Mouse (Mus musculus): ENCODE data around the gene N4bp1.

The N4bp1 gene

GRCm38 (mm10) chr8:86894194-86894761 lies 9.2 kb upstream of the N4bp1 start:
- DNase-seq, result no peak

DNA sequence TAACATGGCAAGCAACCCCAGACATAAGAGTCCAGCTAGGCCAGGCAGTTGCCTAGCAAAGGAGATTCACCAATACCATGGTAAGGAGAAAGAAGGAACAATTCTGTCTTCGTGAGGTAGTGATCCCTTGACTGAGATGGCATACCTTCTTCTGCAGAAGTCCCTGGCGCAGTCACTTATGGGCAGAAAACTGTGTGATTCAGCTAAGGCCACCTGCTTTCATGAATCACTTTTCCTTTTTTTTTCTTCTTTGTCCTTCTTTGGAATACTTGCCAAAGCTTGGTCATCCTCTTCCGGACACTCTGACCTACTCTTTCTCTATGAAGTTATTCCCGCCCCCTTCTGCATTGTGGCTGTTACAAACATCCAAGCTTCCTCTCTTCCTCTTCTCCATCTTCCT lies 8.5 kb upstream of the N4bp1 start:
- no peak for DNase-seq

DNA sequence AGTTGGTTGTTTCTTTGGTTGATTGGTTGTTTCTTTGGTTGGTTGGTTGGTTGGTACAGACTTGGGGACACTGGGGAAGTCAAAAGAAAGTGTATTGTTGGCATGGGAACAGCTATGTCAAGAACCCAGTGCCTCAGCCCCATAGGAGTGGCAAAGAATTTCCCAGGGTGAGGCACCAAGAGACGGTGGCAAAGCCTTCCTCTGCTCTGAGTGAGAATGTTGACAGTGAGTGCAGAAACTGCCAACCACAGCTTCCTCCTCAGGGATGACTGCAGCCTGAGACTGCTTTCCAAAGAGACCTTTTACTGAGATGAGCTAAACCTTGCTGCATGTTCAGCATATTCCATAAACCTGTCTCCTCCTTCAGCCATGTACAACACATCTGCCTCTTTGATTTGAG lies 6.5 kb upstream of the N4bp1 start:
- no peak for DNase-seq

GRCm38 (mm10) chr8:86888058-86888939 lies 3.2 kb upstream of the N4bp1 start:
- no peak for DNase-seq

- peak; percentile 18 for DNase-seq
Measured at GRCm38 (mm10) chr8:86884067-86884466, 991 bp downstream of the N4bp1 start.

- DNase-seq, result no peak
Measured at GRCm38 (mm10) chr8:86882568-86883478, 2.2 kb downstream of the N4bp1 start.

GRCm38 (mm10) chr8:86881951-86882350 lies 3.1 kb downstream of the N4bp1 start:
- no peak for DNase-seq

DNA sequence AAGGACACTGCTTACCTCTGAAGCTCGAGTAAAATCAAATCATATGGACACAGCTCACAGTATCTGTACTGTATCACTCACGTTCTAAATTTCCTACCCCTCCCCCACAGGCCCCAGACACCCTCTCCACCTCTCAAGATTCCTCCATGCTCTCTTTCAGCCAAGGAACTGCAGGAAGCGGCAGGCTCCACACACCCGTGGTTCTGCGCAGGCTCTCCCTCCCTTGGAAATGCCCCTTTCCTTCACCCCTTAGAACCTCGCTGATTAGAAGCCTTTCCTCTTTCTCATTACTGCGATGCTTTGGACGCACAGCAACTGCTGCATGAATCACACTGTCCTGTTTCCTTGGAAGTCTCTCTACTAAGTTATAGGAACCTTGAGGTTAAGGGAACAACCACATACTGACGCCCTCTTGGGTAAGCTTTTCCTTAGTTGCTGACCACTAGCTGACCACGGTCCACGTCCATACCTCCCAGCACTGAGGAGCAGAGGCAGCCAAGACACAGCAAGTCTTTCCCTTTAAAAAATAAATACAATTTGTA lies 3.9 kb downstream of the N4bp1 start:
- DNase-seq, result no peak

DNA sequence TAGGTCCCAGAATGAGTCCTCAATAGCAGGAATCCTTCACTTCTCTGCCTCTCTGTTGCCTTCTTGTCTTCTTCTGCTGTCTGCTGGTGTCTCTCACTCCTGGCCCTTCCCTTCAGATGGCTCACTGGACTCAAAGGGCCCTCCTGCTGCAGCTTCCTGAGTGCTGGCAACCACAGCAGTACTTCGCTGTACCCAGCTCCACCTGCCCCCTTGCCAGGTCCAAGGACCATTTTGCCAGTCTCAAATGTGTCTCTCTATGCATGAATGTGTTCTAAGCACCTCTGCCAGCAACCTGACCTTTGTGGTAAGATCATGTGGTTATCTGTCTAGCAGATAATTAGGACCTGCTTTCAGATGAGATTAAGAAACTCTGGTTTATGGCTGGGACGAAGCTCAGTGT lies 8.2 kb downstream of the N4bp1 start:
- DNase-seq, result no peak

- DNase-seq, result no peak
Measured at GRCm38 (mm10) chr8:86874055-86874454, 11.0 kb downstream of the N4bp1 start.

GRCm38 (mm10) chr8:86873151-86873550 lies 11.9 kb downstream of the N4bp1 start:
- no peak for DNase-seq

DNA sequence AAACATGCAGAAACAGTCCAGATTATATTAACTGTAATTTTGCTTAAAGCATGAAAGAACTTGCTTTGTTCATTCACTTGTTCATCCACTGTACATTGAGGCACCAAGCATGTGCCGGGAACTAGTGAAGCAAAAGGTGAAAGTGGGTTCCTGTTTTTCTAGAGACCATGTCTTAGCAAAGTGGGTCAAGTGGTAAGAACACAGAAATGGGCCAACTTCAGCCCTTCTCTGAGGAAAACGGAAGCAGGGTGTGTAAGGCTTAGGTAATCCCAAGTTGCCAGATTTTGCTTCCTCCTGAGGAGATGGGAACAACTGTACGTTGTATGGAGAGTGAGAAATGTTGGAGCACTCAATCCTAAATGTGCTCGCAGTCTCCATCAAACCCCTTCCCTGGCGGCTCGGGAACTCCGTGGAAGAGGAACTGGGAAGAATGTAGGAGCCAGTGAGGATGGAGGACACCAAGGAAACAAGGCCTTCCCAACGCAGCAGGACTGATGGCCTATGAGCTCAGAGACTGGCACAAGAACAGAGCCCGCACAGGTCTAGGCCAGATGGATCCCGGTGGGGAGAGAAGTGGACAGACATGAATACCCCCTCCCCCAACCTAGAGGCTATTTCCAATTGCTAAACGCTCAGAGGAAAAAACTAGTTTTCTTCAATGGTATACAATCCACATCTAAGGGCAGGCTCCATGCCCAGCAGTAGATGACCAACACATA lies 12.8 kb downstream of the N4bp1 start:
- no peak for DNase-seq

- no peak for DNase-seq
Measured at GRCm38 (mm10) chr8:86871421-86871820, 13.6 kb downstream of the N4bp1 start.

DNA sequence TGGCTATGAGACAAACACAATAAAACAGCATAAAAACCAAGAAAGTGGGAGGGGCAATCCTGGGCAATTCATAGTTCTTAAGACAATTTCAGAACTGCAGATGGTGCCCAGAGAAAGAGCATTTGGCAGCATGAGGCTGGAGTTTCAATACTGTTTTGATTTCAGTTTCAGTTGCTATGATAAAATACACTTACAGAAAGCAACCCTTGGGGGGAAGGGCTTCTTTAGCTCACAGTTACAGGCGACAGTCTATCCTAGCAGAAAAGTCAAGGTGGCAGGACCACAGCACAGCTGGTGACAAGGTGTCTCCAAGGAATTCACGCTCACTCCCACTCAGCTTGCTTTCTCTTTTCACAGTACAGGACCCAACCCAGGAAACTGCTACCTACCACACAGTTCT lies 14.3 kb downstream of the N4bp1 start:
- no peak for DNase-seq

GRCm38 (mm10) chr8:86868041-86868440 lies 17.0 kb downstream of the N4bp1 start:
- DNase-seq, result no peak

GRCm38 (mm10) chr8:86864764-86865163 lies 20.3 kb downstream of the N4bp1 start:
- no peak for DNase-seq

GRCm38 (mm10) chr8:86862837-86863236 lies 22.2 kb downstream of the N4bp1 start:
- no peak for DNase-seq

DNA sequence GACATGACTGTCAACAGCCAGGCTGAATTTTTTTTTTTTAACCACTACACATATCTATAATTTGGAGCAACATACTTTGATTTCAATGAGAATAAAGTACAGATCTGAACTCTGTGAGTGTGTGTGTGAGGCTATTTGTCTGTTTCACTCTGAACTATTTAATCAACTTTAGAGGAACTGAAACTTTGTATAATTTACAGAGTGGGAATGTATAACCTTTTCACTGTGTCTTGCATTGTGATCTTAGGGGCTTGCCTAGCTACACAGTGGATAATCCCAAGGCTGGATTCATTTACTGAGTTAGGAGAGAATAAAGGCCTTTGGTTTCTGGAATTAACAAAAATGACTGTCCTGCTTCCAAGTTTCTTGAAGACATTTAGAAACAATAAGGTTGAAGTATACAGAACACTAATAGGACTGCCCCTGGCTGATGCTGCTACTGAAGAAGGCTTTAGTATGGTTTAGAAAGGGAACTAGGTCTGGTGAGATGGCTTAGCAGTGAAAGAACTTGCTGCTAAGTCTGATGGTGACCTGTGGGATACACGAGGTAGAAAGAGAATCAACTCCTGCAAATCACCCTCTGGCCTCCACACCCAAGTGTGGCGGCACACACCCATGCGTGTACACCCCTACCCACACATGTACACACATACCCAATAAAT lies 22.8 kb downstream of the N4bp1 start:
- DNase-seq, result no peak

DNA sequence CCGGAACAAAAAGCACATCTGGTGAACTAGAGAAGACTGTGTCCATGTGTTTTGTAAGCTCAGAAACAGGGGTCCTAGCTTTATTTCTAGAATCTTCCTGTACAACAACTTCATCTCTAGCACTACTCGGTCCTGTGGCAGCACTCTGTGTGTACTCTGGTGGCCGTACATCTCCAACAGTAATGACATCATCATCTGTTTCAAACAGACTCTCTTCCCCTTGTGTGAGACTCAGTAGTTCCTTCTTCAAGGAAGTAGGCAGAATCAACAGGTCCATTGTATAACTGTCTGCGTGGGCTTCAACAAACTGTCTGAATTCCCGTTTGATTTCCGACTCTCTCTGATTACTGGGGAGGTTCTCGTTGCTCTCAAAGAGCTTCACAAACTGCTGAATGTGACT lies 23.5 kb downstream of the N4bp1 start:
- DNase-seq, result no peak

GRCm38 (mm10) chr8:86856248-86856647 lies 28.8 kb downstream of the N4bp1 start:
- DNase-seq, result no peak

GRCm38 (mm10) chr8:86854686-86855085 lies 30.4 kb downstream of the N4bp1 start:
- DNase-seq, result no peak

DNA sequence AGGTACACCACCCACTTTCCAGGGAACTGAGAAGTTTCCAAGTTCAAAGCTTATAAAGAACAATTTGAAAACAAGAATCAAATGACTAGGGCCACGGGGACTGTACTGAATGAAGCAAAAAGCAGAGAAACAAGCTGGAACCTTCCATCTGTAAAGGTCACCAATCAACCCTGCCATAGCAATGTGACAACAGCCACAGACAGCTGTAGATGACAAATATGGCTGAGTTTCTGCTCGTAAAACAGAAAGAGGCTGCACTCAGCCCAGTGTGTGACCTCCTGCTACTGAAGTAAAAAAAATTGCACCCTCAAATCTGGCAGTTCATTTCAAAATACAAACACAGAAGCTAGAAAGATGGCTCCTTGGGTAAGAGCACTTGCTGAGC lies 31.1 kb downstream of the N4bp1 start:
- DNase-seq, result no peak

All from thymus, postnatal 25 days (tissue).